Mouse (Mus musculus) lung, postnatal 4 days (tissue): ENCODE measurements around the gene Syde2.
A peak's percentile ranks its signal among the peaks of the same experiment; 100 is the strongest.
"Not testable (repeated sequence)": the region's sequence is repeated elsewhere in the genome, so short reads cannot be mapped to it uniquely, and the experiment has no call there.

Experiments
- DNase-seq, 2 experiments: peaks; one replicate each; pipeline ENCODE4 v3.0.0; 2021

The Syde2 gene

GRCm38 (mm10) chr3:145987268-145987969 lies at the start of gene Syde2:
Syde2 (plus strand) TSS chr3:145987870.
- DNase-seq, result peak; percentile 89 to 96

- peak in 1 of 2 experiments; percentile 39 for DNase-seq
Observed at GRCm38 (mm10) chr3:145938405-145939349, 49.0 kb upstream of the Syde2 start.

- no peak for DNase-seq
Observed at GRCm38 (mm10) chr3:145939402-145939801, 48.3 kb upstream of the Syde2 start.

- DNase-seq, result no peak
Observed at GRCm38 (mm10) chr3:145939971-145940370, 47.7 kb upstream of the Syde2 start.

GRCm38 (mm10) chr3:145941971-145942370 lies 45.7 kb upstream of the Syde2 start:
- peak; percentile 62 to 84 for DNase-seq

- no peak for DNase-seq
Observed at GRCm38 (mm10) chr3:145944348-145944747, 43.3 kb upstream of the Syde2 start.

GRCm38 (mm10) chr3:145945904-145946303 lies 41.8 kb upstream of the Syde2 start:
- DNase-seq, result no peak

GRCm38 (mm10) chr3:145946654-145947053 lies 41.0 kb upstream of the Syde2 start:
- DNase-seq, result no peak

GRCm38 (mm10) chr3:145947539-145948204 lies 40.0 kb upstream of the Syde2 start:
- no peak for DNase-seq

- DNase-seq, result peak; percentile 58 to 70
Observed at GRCm38 (mm10) chr3:145950034-145950814, 37.4 kb upstream of the Syde2 start.

GRCm38 (mm10) chr3:145950815-145951130 lies 36.9 kb upstream of the Syde2 start:
- DNase-seq, result no peak

- no peak for DNase-seq
Observed at GRCm38 (mm10) chr3:145951287-145952165, 36.1 kb upstream of the Syde2 start.

- DNase-seq, result no peak
Observed at GRCm38 (mm10) chr3:145952945-145953344, 34.7 kb upstream of the Syde2 start.

- DNase-seq, result no peak
Observed at GRCm38 (mm10) chr3:145953411-145953810, 34.3 kb upstream of the Syde2 start.

GRCm38 (mm10) chr3:145959824-145960223 lies 27.8 kb upstream of the Syde2 start:
- no peak for DNase-seq

GRCm38 (mm10) chr3:145962411-145962810 lies 25.3 kb upstream of the Syde2 start:
- DNase-seq, result peak; percentile 34 to 48

- peak; percentile 47 to 67 for DNase-seq
Observed at GRCm38 (mm10) chr3:145963101-145964017, 24.3 kb upstream of the Syde2 start.

- DNase-seq, result peak; percentile 75 to 83
Observed at GRCm38 (mm10) chr3:145964018-145964387, 23.7 kb upstream of the Syde2 start.

GRCm38 (mm10) chr3:145964473-145964872 lies 23.2 kb upstream of the Syde2 start:
- peak; percentile 83 to 92 for DNase-seq

- DNase-seq, result not testable (repeated sequence)
Observed at GRCm38 (mm10) chr3:145965583-145965982, 22.1 kb upstream of the Syde2 start.
